ENCODE assay signal across 26 mouse cellular contexts in the genomic region with DNA sequence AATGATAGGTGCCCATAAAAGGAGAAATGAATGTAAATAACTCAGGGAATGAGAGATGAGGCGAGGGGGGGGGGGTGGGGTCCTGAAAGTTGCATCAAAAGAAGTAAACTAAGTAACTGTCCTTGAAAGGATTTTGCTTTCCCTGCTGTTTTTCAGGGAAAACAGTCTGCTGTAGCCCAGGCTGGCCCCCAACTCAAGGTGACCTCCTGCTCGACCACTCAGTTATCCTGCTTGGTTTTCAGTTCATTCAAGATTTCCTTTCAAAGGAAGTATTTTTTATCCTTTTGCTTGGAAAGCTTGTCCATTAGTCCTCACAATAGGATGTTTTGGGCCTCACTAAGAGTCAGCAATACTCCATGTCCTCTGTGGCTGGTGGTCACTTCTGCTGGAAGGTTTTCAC.
DNase-seq lines count a peak whose midpoint lies in the region; ATAC-seq and TF ChIP-seq lines count a peak whose summit lies in the region.
"Had no signal": no experiment of that assay in that cellular context is flagged by ENCODE, and none has a peak within 500 bp of the region (broad histone marks: within the 10 kb centered on the region; RNA-seq: fewer than 3 reads in every experiment).

No protein-coding gene starts in this region.

- no peak for TF ChIP-seq POLR2A in cortical plate, adult 2 months (IDR thresholded peaks at IDR 0.05; ENCODE audit: extremely low read depth, insufficient read depth, low read length)

- 0 out of 2 replicates have a peak overlapping the region, but pooled peaks have one; percentile 10 for H3K27ac ChIP-seq in heart, embryonic 11.5 days (ENCODE audit: low read depth, low read length)
- H3K27ac ChIP-seq in hindbrain, embryonic 14.5 days = peak overlapping the region; percentile 77
- no peak overlapping the region for H3K27ac ChIP-seq in hindbrain, embryonic 11.5 days (ENCODE audit: low read depth, low read length)
- H3K27ac ChIP-seq in cortical plate, adult 2 months (ENCODE audit: insufficient read depth, low read length) = peak overlapping the region; percentile 70
- H3K27ac ChIP-seq in heart, postnatal 0 days (ENCODE audit: low read depth) = peak overlapping the region; percentile 67
- no peak overlapping the region for H3K27ac ChIP-seq in liver, postnatal 0 days (ENCODE audit: low read depth)
- H3K27ac ChIP-seq: embryonic facial prominence, embryonic 13.5 days; forebrain, embryonic 13.5 days; limb, embryonic 10.5 days; liver, embryonic 15.5 days; stomach, embryonic 15.5 days had no signal

- no peak for ATAC-seq in heart, embryonic 11.5 days (replicated peaks; ENCODE audit: insufficient number of reproducible peaks, low FRiP score, low TSS enrichment)
- no peak for ATAC-seq in hindbrain, embryonic 14.5 days (ENCODE audit: low FRiP score)
- no peak for ATAC-seq in hindbrain, embryonic 11.5 days (ENCODE audit: low FRiP score)
- no peak for ATAC-seq in heart, postnatal 0 days (ENCODE audit: insufficient read depth, low read depth)
- ATAC-seq in liver, postnatal 0 days = no peak
- ATAC-seq: inflammation-experienced regulatory T-cells, adult 6 months had no signal

- WGBS in heart, embryonic 11.5 days (ENCODE audit: insufficient replicate concordance) = 68% methylated on average over 2 of the region's 2 CpGs
- 62% methylated on average over 2 of the region's 2 CpGs for WGBS in hindbrain, embryonic 14.5 days
- 76% methylated on average over 2 of the region's 2 CpGs for WGBS in hindbrain, embryonic 11.5 days
- 74% methylated on average over 2 of the region's 2 CpGs for WGBS in heart, postnatal 0 days
- WGBS in liver, postnatal 0 days (ENCODE audit: insufficient replicate concordance) = 56% methylated on average over 2 of the region's 2 CpGs

- H3K36me3 ChIP-seq in heart, embryonic 11.5 days (ENCODE audit: control insufficient read depth, insufficient read depth, low read length) = no peaks in the 10 kb centered on the region
- H3K36me3 ChIP-seq in hindbrain, embryonic 14.5 days (replicated peaks; ENCODE audit: control insufficient read depth, insufficient read depth) = no peaks in the 10 kb centered on the region
- H3K36me3 ChIP-seq in hindbrain, embryonic 11.5 days (ENCODE audit: control insufficient read depth, insufficient read depth, low read length) = no peaks in the 10 kb centered on the region
- no peaks in the 10 kb centered on the region for H3K36me3 ChIP-seq in heart, postnatal 0 days (replicated peaks; ENCODE audit: control insufficient read depth, insufficient read depth, low read length)
- H3K36me3 ChIP-seq in liver, postnatal 0 days (replicated peaks; ENCODE audit: insufficient read depth, low read length) = no peaks in the 10 kb centered on the region
- H3K36me3 ChIP-seq: embryonic facial prominence, embryonic 13.5 days; heart, embryonic 13.5 days; limb, embryonic 10.5 days; liver, embryonic 15.5 days; stomach, embryonic 15.5 days had no signal

- TF ChIP-seq EP300 in heart, postnatal 0 days (IDR thresholded peaks at IDR 0.05; ENCODE audit: low read depth) = no peak
- no peak for TF ChIP-seq EP300 in liver, postnatal 0 days (IDR thresholded peaks at IDR 0.05; ENCODE audit: low read depth)

- no peak for TF ChIP-seq CTCF in cortical plate, adult 2 months (IDR thresholded peaks at IDR 0.05; ENCODE audit: extremely low read depth, insufficient read depth, low read length)
- no peak for TF ChIP-seq CTCF in heart, postnatal 0 days (IDR thresholded peaks at IDR 0.05; ENCODE audit: low read depth)
- TF ChIP-seq CTCF in liver, postnatal 0 days (IDR thresholded peaks at IDR 0.05; ENCODE audit: low read depth) = no peak

- H3K4me2 ChIP-seq in heart, embryonic 11.5 days = no peak overlapping the region
- H3K4me2 ChIP-seq in hindbrain, embryonic 14.5 days (replicated peaks) = no peak overlapping the region
- no peak overlapping the region for H3K4me2 ChIP-seq in hindbrain, embryonic 11.5 days (replicated peaks; ENCODE audit: low read depth, low read length)
- no peak overlapping the region for H3K4me2 ChIP-seq in heart, postnatal 0 days (ENCODE audit: low read depth, low read length)
- H3K4me2 ChIP-seq in liver, postnatal 0 days (ENCODE audit: low read depth, low read length) = no peak overlapping the region
- H3K4me2 ChIP-seq: embryonic facial prominence, embryonic 13.5 days; forebrain, embryonic 13.5 days; liver, embryonic 15.5 days; stomach, embryonic 15.5 days had no signal

- no peak for DNase-seq in heart, adult 9 months (ENCODE audit: low spot score in 2 of 2)
- no peak for DNase-seq in hindbrain, embryonic 14.5 days (ENCODE audit: low spot score)
- no peak for DNase-seq in hindbrain, embryonic 11.5 days (ENCODE audit: low spot score)
- DNase-seq in heart, postnatal 0 days (ENCODE audit: low spot score) = no peak
- DNase-seq in adipocyte (ENCODE audit: low spot score) = no peak
- DNase-seq in liver, postnatal 0 days = no peak
- DNase-seq: cerebellum, adult 18-20 months; cerebellum, postnatal 14 days; gastrocnemius, postnatal 14 days; kidney, adult 18-20 months; kidney, postnatal 4 days; layer of hippocampus, adult 9-11 months; liver; lung, postnatal 4 days; thymus, postnatal 25 days had no signal

- no peaks in the 10 kb centered on the region for H3K9me3 ChIP-seq in heart, embryonic 11.5 days (replicated peaks; ENCODE audit: control insufficient read depth, low read length)
- no peaks in the 10 kb centered on the region for H3K9me3 ChIP-seq in hindbrain, embryonic 14.5 days (ENCODE audit: control insufficient read depth, low read length)
- no peaks in the 10 kb centered on the region for H3K9me3 ChIP-seq in hindbrain, embryonic 11.5 days (ENCODE audit: control insufficient read depth, low read length)
- no peaks in the 10 kb centered on the region for H3K9me3 ChIP-seq in heart, postnatal 0 days (replicated peaks; ENCODE audit: control insufficient read depth, low read length)
- H3K9me3 ChIP-seq in liver, postnatal 0 days (ENCODE audit: low read length) = no peaks in the 10 kb centered on the region
- H3K9me3 ChIP-seq: embryonic facial prominence, embryonic 13.5 days; forebrain, embryonic 13.5 days; heart, embryonic 13.5 days; limb, embryonic 10.5 days; liver, embryonic 15.5 days; stomach, embryonic 15.5 days had no signal

- no peaks in the 10 kb centered on the region for H3K27me3 ChIP-seq in heart, embryonic 11.5 days (ENCODE audit: control insufficient read depth, insufficient read depth, low read length)
- H3K27me3 ChIP-seq in hindbrain, embryonic 14.5 days (ENCODE audit: control insufficient read depth, insufficient read depth, low read length) = no peaks in the 10 kb centered on the region
- H3K27me3 ChIP-seq in hindbrain, embryonic 11.5 days (ENCODE audit: control insufficient read depth, insufficient read depth, low read length) = no peaks in the 10 kb centered on the region
- no peaks in the 10 kb centered on the region for H3K27me3 ChIP-seq in heart, postnatal 0 days (ENCODE audit: control insufficient read depth, insufficient read depth, low read length)
- H3K27me3 ChIP-seq in liver, postnatal 0 days (ENCODE audit: insufficient read depth, low read length) = no peaks in the 10 kb centered on the region
- H3K27me3 ChIP-seq: embryonic facial prominence, embryonic 13.5 days; forebrain, embryonic 13.5 days; heart, embryonic 13.5 days; liver, embryonic 15.5 days; stomach, embryonic 15.5 days had no signal

- H3K4me3 ChIP-seq in heart, embryonic 11.5 days (ENCODE audit: low read depth, low read length) = no peak overlapping the region
- H3K4me3 ChIP-seq in hindbrain, embryonic 14.5 days (replicated peaks; ENCODE audit: low read length) = no peak overlapping the region
- H3K4me3 ChIP-seq in hindbrain, embryonic 11.5 days (ENCODE audit: low read depth, low read length) = no peak overlapping the region
- H3K4me3 ChIP-seq in cortical plate, adult 2 months (ENCODE audit: insufficient read depth, low read length) = no peak overlapping the region
- H3K4me3 ChIP-seq in heart, postnatal 0 days (ENCODE audit: low read depth, low read length) = no peak overlapping the region
- no peak overlapping the region for H3K4me3 ChIP-seq in liver, postnatal 0 days (ENCODE audit: low read depth, low read length)
- H3K4me3 ChIP-seq: embryonic facial prominence, embryonic 13.5 days; erythroblast, embryonic 14.5 days; forebrain, embryonic 13.5 days; heart, embryonic 13.5 days; limb, embryonic 10.5 days; liver, embryonic 15.5 days; myocyte; stomach, embryonic 15.5 days had no signal

- H3K4me1 ChIP-seq in heart, embryonic 11.5 days (ENCODE audit: control insufficient read depth, insufficient read depth, low read length) = peaks cover 10% of the 10 kb centered on the region; the same call in 1 of the 2 replicates
- peaks cover 14% of the 10 kb centered on the region for H3K4me1 ChIP-seq in hindbrain, embryonic 14.5 days (replicated peaks; ENCODE audit: control insufficient read depth, insufficient read depth, low read length)
- H3K4me1 ChIP-seq in hindbrain, embryonic 11.5 days (replicated peaks; ENCODE audit: control insufficient read depth, insufficient read depth, low read length) = no peaks in the 10 kb centered on the region
- peaks cover 12% of the 10 kb centered on the region for H3K4me1 ChIP-seq in cortical plate, adult 2 months (ENCODE audit: control insufficient read depth, insufficient read depth, low read length)
- peaks cover 19% of the 10 kb centered on the region; the same call in 1 of the 2 replicates for H3K4me1 ChIP-seq in heart, postnatal 0 days (ENCODE audit: control insufficient read depth, insufficient read depth)
- no peaks in the 10 kb centered on the region for H3K4me1 ChIP-seq in liver, postnatal 0 days (ENCODE audit: insufficient read depth)
- H3K4me1 ChIP-seq: liver, embryonic 15.5 days; stomach, embryonic 15.5 days had no signal

- no peak overlapping the region for H3K9ac ChIP-seq in heart, embryonic 11.5 days (ENCODE audit: low read depth, low read length)
- H3K9ac ChIP-seq in hindbrain, embryonic 14.5 days = no peak overlapping the region
- H3K9ac ChIP-seq in hindbrain, embryonic 11.5 days (ENCODE audit: low read depth, low read length) = no peak overlapping the region
- H3K9ac ChIP-seq in heart, postnatal 0 days (replicated peaks; ENCODE audit: low read depth, low read length) = no peak overlapping the region
- H3K9ac ChIP-seq in liver, postnatal 0 days (replicated peaks) = no peak overlapping the region
- H3K9ac ChIP-seq: embryonic facial prominence, embryonic 13.5 days; forebrain, embryonic 13.5 days; heart, embryonic 13.5 days; liver, embryonic 15.5 days; stomach, embryonic 15.5 days had no signal

Comparison
In these comparisons a context has a peak if more than half of its experiments do, and no peak if none do; other contexts are left out.
1. H3K27ac ChIP-seq: peak in heart, embryonic 11.5 days (single experiment), hindbrain, embryonic 14.5 days (single experiment), cortical plate, adult 2 months (single experiment) and heart, postnatal 0 days (single experiment); none in hindbrain, embryonic 11.5 days (single experiment) and liver, postnatal 0 days (single experiment).